Mouse (Mus musculus) left cerebral cortex, postnatal 10 days (tissue): ENCODE data around the gene Cct8l1. TPM values are rescaled to one million over a fixed set of nuclear protein-coding genes. Genes with fewer than 3 reads are reported as not detected.
A peak's percentile ranks its signal among the peaks of the same experiment; 100 is the strongest.

Experiments
- DNase-seq, 2 experiments: peaks; one replicate each; pipeline ENCODE4 v3.0.0; 2021 to 2022; ENCODE audit warnings: low spot score in 2 of 2, mixed read lengths in 1 of 2; ENCODE audit errors: extremely low spot score in 1 of 2
- intact Hi-C: fragments of 180-260 bp; cut with DNase I; formaldehyde crosslinking; loops from one replicate; pipeline ENCODE4 v1.15.1; 2025
- total RNA-seq, 2 experiments: library from RNA; stranded (reverse); gene quantifications; 2 replicates each; pipeline ENCODE4 v1.2.3; 2021

Gene Cct8l1
- total RNA-seq, result under 1 TPM in 1 of 2 experiments, not detected in 1; 0.22 TPM

- no peak for DNase-seq
- intact Hi-C loops, result no loop called here
These were observed at the start of gene Cct8l1 for GRCm38 (mm10) chr5:25515767-25516166. Cct8l1 (plus strand) TSS chr5:25516067.

GRCm38 (mm10) chr5:25472070-25472469 lies 43.8 kb upstream of the Cct8l1 start:
- peak in 1 of 2 experiments; percentile 20 for DNase-seq
- intact Hi-C loops, result no loop called here

- DNase-seq, result no peak
- intact Hi-C loops, result no loop called here
These were observed 40.1 kb upstream of the Cct8l1 start for GRCm38 (mm10) chr5:25475789-25476188.

- intact Hi-C loops, result no loop called here
- no peak for DNase-seq
These were observed 37.0 kb upstream of the Cct8l1 start for GRCm38 (mm10) chr5:25478863-25479262.

GRCm38 (mm10) chr5:25496652-25497051 lies 19.2 kb upstream of the Cct8l1 start:
- intact Hi-C loops, result loop anchor here (5.0 to 10.0 kb wide), 2 partner anchors 74 to 338 kb away; no protein-coding TSS in a partner anchor
- DNase-seq, result no peak

GRCm38 (mm10) chr5:25497369-25497719 lies 18.5 kb upstream of the Cct8l1 start:
- DNase-seq, result no peak
- intact Hi-C loops, result loop anchor here (5.0 to 10.0 kb wide), 2 partner anchors 75 to 337 kb away; no protein-coding TSS in a partner anchor

GRCm38 (mm10) chr5:25497720-25498345 lies 18.0 kb upstream of the Cct8l1 start:
- intact Hi-C loops, result loop anchor here (5.0 to 10.0 kb wide), 2 partner anchors 76 to 337 kb away; no protein-coding TSS in a partner anchor

GRCm38 (mm10) chr5:25498346-25498820 lies 17.5 kb upstream of the Cct8l1 start, which contains the start of gene Kmt2c:
Kmt2c (minus strand) TSS chr5:25498783.
- peak; percentile 62 to 88 for DNase-seq
- intact Hi-C loops, result loop anchor here (5.0 to 10.0 kb wide), 2 partner anchors 76 to 336 kb away; no protein-coding TSS in a partner anchor

More at GRCm38 (mm10) chr5:25497720-25498345, 18.0 kb upstream of the Cct8l1 start:
- peak; percentile 9 to 78 for DNase-seq

- intact Hi-C loops, result loop anchor here (5.0 to 10.0 kb wide), 2 partner anchors 77 to 336 kb away; no protein-coding TSS in a partner anchor
- DNase-seq, result peak; percentile 63 to 89
These were observed 16.9 kb upstream of the Cct8l1 start for GRCm38 (mm10) chr5:25498821-25499422.

- peak; percentile 96 to 99 for DNase-seq
- intact Hi-C loops, result loop anchor here (1.0 to 10.0 kb wide), 4 partner anchors 30 to 335 kb away; no protein-coding TSS in a partner anchor
These were observed 16.2 kb upstream of the Cct8l1 start for GRCm38 (mm10) chr5:25499423-25500398.

- intact Hi-C loops, result loop anchor here (1.0 to 10.0 kb wide), 2 partner anchors 29 to 194 kb away; no protein-coding TSS in a partner anchor
These were observed 15.2 kb upstream of the Cct8l1 start for GRCm38 (mm10) chr5:25500686-25501085.

GRCm38 (mm10) chr5:25506041-25506440 lies 9.8 kb upstream of the Cct8l1 start:
- DNase-seq, result no peak
- intact Hi-C loops, result loop anchor here (10.0 kb wide), 1 partner anchor 189 kb away; no protein-coding TSS in a partner anchor

More at GRCm38 (mm10) chr5:25500686-25501085, 15.2 kb upstream of the Cct8l1 start:
- DNase-seq, result no peak

GRCm38 (mm10) chr5:25516301-25516895 lies 531 bp downstream of the Cct8l1 start:
- DNase-seq, result no peak
- intact Hi-C loops, result no loop called here

GRCm38 (mm10) chr5:25517550-25517949 lies 1.7 kb downstream of the Cct8l1 start:
- no peak for DNase-seq
- intact Hi-C loops, result no loop called here

GRCm38 (mm10) chr5:25519820-25520219 lies 4.0 kb downstream of the Cct8l1 start:
- intact Hi-C loops, result loop anchor here (10.0 kb wide), 1 partner anchor 185 kb away; the partner anchor contains the start of gene Xrcc2
- DNase-seq, result no peak

- DNase-seq, result no peak
- intact Hi-C loops, result loop anchor here (10.0 kb wide), 1 partner anchor 183 kb away; the partner anchor contains the start of gene Xrcc2
These were observed 5.6 kb downstream of the Cct8l1 start for GRCm38 (mm10) chr5:25521461-25521860.

- intact Hi-C loops, result loop anchor here (10.0 kb wide), 1 partner anchor 179 kb away; the partner anchor contains the start of gene Xrcc2
- peak in 1 of 2 experiments; percentile 47 for DNase-seq
These were observed 10.2 kb downstream of the Cct8l1 start for GRCm38 (mm10) chr5:25526116-25526515.

- intact Hi-C loops, result loop anchor here (10.0 kb wide), 1 partner anchor 178 kb away; the partner anchor contains the start of gene Xrcc2
- peak in 1 of 2 experiments; percentile 58 for DNase-seq
These were observed 11.1 kb downstream of the Cct8l1 start for GRCm38 (mm10) chr5:25526926-25527325.
